Mouse (Mus musculus) olfactory bulb, adult 2 months (tissue): Measurements from ENCODE around the gene Ckap4.
"Not testable (repeated sequence)": the region's sequence is repeated elsewhere in the genome, so short reads cannot be mapped to it uniquely, and the experiment has no call there.

Experiments used
- CTCF ChIP-seq: fragments of 200-500 bp; IDR thresholded peaks from 2 replicates; pipeline ENCODE4 v1.5.1; 2012; ENCODE audit warnings: low read depth, mild to moderate bottlenecking, low read length, moderate library complexity; ENCODE audit not compliant: insufficient read depth
- POLR2A ChIP-seq: fragments of 200-500 bp; IDR thresholded peaks from 2 replicates; pipeline ENCODE4 v1.6.1; 2012; ENCODE audit warnings: mild to moderate bottlenecking, low read depth, low read length, moderate library complexity; ENCODE audit not compliant: insufficient read depth

GRCm38 (mm10) chr10:84482418-84482817 is 51.4 kb downstream of the Ckap4 start:
- not testable (repeated sequence) for TF ChIP-seq CTCF, POLR2A
